Mouse (Mus musculus): Measurements from ENCODE around the gene Fam120a.

Gene Fam120a

DNA sequence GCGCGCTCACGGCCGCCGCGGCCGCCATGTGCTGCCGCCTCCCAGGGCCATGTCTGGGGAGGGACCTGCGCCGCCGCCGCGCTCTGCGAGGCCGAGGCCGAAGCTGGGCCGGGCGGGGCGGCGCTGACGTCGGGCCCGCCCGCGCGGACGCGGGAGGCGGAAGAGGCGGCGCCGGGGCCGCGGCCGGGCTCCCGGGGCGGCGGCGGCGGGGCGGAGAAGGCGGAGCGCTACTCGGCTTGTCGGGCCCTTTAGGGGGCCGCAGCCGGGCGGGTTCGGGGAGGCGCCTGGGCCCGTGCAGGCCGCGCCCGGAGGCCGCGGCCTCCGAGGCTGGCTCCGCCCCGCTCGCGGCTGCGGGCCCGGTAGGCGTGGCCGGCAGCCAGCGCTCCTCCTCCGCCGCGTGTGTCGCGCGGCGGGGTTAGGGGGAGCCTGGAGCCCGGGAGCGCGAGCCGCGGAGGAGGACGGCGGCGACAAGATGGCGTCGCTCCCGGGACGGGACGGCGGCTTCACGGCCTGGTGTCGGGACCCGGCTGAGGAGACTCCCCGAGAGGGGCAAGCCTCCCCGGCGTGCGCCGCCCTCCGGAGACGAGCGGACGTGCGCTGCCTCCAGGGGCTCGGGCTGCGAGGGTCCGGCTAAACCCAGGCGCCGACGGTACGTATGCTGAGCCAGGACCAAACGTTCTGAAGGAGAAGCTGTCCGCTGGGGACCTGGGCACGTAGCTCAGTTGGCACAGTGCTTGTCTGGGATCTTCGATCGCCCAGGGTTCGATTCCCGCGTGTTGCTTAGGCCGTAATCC lies at the start of gene Fam120a:
Gene Fam120a (minus strand): TSS at position 62 of the 794 bp plus-strand sequence.
- DNase-seq: peak; percentile 85

DNA sequence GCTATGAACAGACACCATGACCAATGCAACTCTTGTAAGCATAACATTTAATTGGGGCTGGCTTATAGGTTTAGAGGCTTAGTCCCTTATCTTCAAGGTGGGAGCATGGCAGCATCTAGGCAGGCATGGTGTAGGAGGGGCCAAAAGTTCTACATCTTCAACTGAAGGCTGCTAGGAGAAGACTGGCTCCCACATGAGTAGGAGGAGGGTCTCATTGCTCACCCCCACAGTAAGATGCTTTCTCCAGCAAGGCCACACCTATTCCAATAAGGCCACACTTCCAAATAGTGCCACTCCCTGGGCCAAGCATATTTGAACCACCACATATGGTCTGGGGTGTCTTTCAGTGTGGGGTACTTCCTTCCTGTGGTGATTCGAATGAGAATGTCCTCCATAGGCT lies 49.6 kb upstream of the Fam120a start:
- DNase-seq: peak; percentile 57

DNA sequence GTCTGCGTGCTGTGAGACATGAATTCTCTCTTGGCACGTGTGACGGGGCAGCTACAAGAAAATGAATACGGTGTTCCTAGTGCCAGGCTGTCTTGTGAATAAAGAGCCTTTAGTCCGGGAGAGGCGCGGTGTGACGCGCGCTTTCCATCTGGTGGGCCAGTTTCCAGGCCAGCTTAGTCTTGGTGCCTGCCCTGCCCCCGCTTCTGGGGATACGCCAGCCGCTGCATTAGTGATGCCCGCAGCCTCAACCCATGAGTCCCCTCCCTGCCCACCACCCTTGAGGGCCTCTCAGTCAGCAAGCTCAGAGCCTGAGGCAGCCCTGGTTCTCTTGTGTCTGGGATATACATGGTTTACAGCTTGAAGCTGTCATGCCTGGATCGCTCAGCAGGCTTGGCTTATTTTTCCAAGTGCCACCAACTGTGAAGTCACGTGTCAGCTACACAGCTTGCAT lies 48.5 kb upstream of the Fam120a start:
- peak; percentile 96 for DNase-seq

DNA sequence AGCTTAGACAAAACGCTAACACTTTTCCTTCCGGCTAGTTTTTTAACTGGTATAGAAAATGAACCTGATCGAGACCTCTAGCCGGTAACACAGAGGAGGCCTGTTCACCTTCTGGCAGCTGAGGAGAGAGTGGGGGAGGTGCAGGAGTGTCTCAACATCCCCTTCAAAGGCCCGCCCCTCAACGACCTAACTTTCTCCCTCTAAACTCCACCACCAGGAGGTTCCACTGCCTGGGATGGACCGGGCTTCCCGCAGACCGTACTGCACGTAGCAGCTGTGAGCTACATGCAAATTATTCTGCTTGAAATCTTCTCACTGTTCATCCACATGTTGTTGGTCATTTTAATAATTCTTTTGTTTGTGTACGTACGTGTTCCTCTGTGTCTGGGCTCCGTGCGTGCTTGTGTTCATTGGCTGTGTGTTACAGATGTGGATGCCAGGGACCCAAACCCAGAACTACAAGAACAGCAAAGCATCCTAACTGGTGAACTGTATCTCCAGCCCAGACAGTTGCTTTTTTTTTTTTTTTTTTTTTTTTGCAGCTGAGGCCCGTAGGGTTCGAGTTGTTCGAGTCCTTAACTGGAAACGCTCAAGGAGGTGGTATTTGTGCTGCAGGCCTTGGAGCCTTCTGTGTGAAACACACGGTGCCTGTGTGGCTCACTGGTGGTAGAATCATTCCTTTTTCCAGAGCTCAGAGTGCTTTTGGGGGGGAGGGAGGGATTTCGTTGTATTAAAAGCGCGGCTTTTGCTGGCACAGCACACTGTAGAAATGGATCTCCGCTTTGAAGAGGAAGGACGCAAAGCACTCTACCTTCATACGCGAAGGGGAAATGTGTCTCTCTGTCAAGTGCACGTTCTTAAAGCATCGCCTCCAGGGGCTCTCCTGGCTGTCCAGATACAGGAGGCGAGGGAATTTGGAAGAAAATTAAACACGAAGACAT lies 47.8 kb upstream of the Fam120a start:
- peak; percentile 70 for DNase-seq

DNA sequence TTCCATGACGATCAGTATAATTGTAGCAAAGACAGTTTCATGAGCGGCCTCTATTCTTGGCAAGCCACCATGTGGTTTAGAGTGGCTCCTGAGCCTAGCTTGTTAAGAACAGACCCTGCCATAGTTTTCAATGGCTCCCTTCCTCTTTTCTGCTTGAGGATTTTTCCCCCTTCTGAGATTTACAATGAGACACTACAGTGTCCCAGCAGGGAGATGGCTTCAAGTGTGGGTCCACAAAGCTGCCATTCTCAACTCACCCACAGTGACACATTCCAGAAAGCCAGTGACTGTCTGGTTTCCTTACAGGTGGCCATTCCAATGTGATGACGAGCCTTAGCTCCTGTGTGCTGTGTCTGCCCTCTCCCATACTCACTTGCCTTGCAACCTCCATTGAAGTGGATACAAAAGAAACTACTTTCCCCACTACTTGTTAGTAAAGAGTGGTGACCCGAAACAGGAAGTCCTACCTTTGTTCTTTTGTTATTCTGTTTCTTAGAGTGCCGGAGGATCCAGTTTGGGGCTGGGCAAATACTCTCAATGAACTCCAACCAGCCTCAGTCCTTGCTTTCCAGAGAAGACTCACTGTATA lies 45.5 kb upstream of the Fam120a start:
- DNase-seq: no peak

DNA sequence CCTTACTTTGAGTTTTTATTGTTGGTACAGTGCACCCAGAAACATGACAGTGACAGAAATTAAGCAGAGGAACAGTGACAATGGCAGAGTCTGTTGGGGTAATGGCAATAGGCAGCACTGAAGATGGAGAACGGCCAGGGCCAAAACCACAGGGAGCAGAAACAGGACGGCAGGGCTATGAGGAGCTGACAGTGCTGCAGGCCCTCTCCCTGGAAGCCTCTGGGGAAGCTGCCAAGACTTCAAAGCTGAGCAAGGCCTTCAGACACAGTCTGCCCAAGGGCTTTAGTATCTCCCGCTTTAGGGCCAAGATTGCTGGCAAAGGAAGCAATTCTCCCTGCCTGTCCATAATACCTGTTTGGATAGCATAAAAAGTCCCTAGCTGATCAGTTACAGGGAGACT lies 33.9 kb upstream of the Fam120a start:
- peak; percentile 94 for DNase-seq

DNA sequence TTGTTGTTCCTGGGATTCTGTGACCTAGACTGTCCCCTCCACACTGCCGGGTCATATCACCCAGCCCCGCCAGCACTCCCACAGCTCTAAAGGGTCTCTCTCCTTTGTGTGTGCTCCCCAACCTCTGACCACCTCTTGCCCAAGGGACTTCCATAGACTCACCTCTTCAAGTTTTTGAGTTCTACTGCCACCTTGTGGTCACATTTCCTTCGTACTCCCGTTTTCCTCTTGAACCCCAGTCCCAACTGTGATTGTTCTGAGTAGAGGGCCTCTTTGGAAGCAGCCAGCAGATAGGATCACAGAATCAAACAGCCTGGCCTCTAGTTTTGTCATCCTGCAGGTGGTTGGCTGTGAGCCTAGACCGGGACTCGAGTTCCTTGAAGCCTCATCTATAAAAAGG lies 30.8 kb upstream of the Fam120a start:
- DNase-seq: peak; percentile 82

DNA sequence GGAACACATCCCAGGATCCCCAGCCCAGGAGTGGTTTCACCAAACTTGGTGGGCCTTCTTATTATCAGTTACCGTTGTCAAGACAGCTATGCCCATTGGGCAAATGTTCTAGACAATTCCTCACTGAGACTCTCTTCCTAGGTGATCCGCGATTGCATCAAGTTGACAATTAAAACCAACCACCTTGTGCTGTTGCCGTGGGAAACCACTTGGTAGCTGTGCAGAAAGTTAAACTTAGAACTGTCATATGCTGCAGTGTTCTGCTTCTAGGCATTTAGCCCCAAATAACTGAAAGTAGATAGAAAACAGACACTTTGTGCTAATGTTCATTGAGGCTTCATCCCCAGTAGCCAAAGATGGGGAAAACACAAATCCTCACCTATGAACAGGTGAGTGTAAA lies 28.9 kb upstream of the Fam120a start:
- DNase-seq: no peak

DNA sequence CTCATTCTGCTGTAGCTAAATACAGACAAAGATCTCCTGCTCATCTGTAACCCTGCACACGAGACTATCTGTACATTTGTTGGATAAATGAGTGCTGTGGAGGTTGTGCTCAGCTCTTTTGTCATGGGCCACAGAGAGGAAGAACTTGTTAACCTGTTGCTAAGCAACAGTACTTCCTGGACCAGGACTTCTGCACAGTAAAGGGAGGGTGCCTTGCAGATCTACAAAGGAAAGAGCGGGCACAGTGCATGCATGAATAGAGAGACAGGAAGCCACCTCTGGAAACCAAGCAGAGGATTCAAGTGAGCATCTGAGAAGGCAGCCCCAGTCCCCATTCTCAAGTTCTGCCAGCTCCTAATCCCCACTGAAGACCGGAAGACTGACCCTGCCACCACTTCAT lies 27.1 kb upstream of the Fam120a start:
- DNase-seq: no peak

DNA sequence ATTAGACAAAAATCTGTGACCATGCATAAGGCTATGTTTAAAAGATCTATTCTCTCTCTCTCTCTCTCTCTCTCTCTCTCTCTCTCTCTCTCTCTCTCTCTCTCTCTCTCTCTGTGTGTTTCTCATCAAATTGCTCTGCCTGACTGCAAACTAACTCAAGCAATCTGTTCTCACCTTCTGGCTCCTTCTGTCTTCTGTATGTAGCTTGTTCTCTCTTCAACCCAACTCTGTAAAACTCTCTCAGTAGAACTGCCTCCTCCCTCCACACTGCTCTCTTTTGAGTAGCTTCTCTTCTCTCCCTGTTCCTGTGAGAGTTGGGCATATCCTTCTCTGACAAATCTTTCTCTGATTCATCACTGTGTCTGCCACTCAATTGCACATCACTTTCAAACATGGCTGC lies 25.1 kb upstream of the Fam120a start:
- no peak for DNase-seq

DNA sequence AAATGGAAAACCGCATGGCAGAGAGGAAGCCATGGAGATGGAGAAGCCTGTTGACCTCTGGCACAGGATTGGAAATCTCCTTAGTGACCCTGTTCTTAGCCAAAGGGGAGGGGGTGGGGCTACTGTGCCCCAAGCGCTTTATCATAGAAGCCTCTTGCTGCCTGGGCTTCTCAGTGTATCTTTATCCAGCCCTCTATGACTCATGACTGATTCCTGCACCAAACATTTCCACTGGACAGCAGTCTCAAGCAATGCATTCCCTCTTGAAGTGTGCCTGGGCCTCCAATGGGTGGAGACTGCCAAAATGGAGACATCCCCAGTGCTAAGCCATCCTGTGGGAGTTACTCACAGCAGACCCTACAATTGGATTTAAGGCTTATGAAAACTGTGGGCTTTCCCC lies 22.3 kb upstream of the Fam120a start:
- DNase-seq: no peak

DNA sequence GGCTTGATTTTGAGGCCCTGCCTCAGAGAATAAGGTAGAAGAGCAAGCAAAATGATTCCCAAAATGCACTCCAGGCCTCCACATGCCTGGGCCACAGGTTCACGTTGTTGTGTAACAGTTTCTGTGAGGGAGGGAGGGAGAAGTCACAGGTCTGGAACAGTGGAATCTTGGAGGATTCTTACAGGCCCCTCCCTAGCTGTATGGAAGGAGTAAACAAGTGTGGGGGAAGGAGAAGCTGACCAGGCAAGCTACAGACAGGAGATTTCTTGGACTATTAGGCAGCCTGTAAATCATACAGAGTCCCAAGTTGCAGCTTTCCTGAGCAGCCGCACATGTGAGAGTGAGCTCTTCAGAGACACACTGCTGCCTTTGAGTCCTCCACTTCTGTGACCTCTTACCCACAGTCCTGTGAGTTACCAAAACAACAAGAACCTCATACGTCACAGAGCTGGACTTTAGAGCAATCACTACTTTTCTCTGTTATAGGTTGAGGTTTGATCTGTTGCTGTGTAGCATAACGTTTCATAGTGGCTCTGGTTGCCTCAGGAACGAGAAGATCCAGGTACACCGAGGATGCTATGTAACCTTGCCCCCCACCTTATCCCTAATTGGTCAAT lies 14.8 kb upstream of the Fam120a start:
- no peak for DNase-seq

DNA sequence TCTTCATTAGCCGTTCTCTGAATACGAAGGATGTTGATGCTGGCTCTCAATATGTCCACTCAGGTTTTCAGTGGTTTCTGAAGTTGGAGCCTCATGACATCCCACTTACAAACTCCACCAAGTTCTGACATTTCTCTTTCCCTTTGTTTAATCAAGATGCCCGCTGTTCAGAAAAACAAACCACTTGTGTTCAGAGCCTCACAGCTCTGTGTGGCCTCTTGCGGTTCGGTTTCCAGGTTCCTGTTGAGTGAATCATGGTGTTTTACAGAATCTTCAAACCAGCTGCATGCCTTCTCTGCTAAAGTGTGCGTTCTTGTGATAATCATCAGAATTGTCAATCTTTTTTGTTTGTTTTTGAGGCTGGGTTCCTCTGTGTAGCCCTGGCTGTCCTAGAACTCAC lies 11.3 kb upstream of the Fam120a start:
- no peak for DNase-seq

DNA sequence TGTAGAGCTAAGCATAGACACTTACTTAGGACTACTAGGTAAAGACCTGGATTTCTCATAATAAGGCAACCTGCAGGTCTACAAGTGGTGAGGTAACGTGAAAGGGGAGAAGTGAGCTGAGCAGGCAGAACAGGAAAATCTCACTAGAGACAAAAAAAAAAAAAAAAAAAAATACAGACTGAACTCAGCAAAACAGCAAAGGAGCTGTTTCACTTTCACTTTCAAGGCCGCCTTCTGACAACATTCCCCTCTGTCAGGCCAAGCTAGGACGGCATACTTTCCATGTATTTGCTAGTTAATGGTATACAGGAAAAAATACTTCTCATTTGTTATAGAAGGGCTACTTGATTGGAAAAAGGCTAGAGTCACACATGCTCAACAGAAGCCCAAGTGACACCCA lies 10.0 kb upstream of the Fam120a start:
- DNase-seq: no peak

DNA sequence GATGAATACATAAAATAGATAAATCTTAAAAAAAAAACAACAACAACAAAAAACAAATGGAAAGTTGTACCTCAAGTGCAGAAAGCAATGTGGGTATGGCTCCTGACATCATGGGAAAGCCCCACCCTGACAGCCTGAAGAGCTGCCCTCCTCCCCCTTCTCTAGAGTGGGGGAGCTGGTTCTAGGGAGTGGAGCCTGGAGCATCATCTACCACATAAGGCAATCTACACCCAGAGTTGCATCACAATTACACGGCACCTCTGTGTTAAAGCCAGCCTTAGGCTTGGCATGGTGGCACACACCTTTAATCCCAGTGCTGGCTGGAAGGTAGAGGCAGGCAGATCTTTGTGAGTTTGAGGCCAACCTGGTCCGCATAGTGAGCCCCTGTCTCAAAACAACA lies 6.9 kb upstream of the Fam120a start:
- DNase-seq: no peak

DNA sequence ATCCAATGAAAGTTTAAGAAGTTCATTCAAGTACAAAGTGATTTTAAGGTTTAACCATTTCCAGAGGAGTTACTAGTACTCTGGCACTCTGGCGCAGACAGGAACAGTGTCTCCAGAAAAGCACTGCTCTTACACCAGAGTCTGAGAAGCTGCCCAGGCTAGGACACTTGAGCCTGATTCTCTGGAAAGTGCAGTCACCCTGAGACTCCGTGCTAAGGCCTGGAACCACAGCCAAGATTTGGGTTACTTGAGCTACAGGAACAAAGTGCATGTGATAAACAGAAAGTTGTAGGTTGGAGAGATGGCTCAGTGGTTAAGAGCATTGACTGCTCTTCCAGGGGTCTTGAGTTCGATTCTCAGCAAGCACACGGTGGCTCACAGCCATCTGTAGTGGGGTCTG lies 6.4 kb upstream of the Fam120a start:
- no peak for DNase-seq

DNA sequence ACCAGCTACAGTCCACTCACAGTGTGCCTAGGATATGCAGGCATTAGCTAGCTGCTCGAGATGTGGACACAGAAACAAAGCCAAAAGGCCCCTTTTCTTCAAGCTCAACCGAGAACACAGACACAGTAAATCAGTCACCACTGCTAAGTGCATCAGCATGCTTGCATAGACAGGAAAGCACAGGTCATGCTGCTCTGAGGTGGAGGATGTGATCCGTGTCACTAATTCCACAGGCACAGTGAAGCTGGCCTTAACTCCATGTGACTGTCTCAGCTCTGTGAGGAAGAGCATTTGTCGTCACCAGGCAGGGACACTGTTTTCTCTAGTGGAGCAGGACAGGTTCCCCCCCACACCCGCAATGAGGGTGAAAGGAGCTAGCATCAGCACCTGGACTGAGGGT lies 5.4 kb upstream of the Fam120a start:
- no peak for DNase-seq

DNA sequence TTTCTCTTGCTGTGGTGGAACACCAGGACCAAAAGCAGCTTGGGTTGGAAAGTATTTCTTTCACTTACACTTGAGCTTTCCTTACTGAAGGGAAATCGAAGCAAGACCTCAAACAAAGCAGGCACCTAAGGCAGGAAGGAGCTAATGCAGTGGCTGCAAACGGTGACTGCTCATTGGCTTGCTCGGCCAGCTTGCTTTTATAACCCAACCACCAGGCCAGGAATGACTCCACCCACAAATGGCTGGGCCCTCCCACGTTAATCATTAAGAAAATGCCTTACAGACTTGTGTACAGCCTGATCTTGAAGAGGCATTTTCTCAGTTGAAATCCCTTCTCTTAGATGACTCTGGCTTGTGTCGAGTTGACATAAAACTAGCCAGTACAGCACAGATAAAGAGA lies 3.2 kb upstream of the Fam120a start:
- DNase-seq: no peak

DNA sequence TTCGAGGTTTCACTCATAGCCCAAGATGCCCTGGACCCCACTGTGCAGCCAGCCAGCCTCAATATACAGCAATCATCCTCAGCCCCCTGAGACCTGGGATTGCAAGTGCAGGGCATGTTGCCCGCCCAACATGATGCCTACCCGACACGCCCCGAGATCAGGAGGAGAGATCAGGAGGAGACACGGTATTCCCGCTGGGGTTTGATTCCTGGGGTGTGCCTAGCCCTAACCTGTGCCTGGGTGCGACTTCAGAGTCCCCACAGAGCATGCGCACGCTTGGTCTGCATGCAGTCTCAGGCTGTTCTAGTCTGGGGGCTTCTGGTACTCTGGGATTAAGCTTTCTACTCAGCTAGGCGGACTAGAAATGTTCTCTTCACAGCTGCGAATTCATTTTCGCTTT lies 2.7 kb upstream of the Fam120a start:
- no peak for DNase-seq

DNA sequence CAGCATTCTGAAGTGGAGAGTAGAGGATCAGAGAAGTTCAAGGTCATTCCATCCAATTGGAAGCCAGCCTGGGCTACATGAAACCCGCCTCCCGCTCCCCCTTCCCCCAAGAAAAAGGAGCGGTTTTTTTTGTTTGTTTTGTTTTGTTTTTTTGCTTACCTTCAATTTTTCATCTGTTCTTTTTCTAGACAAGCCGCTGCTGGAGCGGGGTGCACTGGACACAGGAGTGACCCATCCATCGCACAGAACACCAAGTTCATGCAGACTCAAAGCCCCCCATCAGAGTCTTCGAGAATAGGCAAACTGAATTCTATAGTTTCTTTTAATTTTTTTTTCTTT lies 902 bp upstream of the Fam120a start:
- DNase-seq: no peak

DNA sequence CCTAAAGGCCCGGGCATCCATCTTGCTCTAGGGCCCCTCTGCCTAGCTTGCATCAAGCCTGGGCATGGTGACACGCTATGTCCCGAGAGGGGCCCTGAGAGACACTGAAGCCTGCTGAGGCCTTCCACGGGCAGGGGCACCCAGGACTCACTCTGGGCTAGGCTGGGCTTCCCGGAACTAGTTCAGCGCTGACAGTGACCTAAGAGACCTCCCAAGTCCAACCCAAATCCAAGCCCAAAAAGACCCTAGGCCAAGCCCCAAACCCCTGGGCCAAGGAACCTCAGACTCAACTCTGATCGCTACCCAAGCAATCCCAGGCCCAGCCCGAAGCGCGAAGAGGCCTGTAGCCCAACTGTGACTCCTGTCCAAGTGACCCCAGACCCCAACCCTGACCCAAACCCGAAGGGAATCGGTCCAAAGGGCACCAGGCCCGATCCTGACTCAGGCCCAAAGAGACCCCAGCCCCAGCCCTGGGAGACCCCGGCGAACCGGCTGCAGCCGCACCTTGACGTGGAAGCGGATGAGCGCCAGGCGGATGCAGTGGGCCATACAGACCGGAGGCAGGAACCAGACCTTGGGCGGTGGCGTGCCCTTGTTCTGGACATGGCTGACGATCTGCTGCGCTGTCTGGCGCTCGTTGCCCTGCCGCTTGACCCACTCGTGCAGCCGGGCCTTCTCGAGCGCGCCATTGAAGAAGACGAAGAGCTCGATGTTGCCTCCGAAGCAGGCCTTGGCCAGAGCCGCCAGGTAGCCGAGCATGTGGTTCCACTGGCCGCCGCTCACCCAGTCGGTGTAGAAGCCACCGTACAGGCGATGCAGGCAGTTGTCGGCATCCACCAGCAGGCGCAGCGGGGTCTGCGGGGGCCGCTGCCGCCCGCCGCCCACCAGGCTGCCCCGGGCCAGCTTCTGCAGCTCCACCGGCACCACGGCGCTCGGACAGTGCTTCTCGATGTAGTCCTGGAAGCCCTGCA lies 681 bp downstream of the Fam120a start:
- DNase-seq: peak; percentile 74
